Mouse (Mus musculus) neural tube, embryonic 10.5 days (tissue): Measurements from ENCODE around the gene Atg16l2.
A peak's percentile ranks its signal among the peaks of the same experiment; 100 is the strongest.

Experiments used
- DNase-seq: peaks from one replicate; pipeline ENCODE4 v3.0.0-alpha.2; 2017; ENCODE audit warnings: low spot score; ENCODE audit errors: extremely low spot score

Atg16l2 gene

DNA sequence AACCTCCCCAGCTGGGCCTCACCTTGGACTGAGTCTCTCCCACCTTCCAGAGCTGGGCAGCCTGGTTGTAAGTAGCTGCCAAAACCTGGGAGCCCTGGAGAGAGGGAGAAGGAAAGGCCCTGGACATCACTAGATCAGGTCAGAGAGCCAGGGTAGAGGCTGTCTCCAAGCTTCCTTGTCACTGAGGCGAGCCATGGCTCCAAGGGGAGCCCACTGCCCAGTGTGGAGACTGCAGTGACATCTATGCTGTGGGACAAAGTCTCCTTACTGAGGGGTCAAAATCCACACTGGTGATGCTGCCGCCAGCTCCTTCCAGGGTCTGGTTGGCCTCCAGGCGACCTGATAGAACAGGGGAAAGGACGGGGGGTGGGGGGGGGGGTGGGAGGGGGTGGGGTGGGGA is 10.0 kb downstream of the Atg16l2 start:
- DNase-seq, result no peak

GRCm38 (mm10) chr7:101291641-101292040 is 10.4 kb downstream of the Atg16l2 start:
- no peak for DNase-seq

DNA sequence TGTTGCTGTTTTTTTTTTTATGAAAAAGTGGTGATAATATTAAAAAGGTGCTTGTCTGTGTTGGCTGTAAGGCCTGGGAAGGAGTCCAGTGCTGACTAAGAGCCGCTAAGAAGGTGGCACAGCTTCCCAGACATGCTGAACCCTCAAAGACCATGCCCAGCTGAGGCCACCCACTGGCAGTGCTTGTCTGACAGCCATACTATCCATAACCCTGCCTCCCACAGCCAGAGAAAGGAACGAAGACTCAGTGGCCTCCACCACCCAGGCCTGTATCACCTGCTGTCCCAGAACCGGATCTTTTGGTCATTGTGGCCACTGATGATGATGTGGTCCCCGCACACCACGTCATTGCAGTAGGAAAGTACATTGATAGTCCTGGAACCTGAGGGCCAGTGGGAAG is 10.8 kb downstream of the Atg16l2 start:
- DNase-seq, result no peak

DNA sequence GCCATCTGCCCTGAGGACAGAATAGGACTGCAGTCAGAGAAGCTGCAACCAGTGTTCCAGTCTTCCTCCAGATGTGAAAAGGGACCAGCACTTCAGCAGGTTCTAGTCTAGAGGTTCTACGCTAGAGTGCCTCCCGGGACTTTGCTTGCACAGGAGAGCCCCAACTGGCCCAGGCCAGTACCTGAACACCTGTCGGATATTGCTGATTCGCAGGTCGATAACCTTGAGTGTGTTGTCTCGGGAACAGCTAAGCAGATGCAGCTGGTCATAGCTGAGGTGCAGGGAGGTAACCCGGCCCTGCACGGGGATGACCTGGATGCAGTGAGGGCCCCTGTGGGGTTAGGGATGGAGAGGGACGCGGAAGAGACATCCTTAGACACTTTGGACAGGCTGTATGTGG is 11.7 kb downstream of the Atg16l2 start:
- no peak for DNase-seq

- peak; percentile 56 for DNase-seq
Measured at GRCm38 (mm10) chr7:101288436-101288835, 13.6 kb downstream of the Atg16l2 start.

GRCm38 (mm10) chr7:101287820-101288219 is 14.2 kb downstream of the Atg16l2 start:
- DNase-seq, result no peak

GRCm38 (mm10) chr7:101286891-101287290 is 15.2 kb downstream of the Atg16l2 start:
- peak; percentile 6 for DNase-seq

GRCm38 (mm10) chr7:101284504-101284903 is 17.5 kb downstream of the Atg16l2 start:
- peak; percentile 8 for DNase-seq

GRCm38 (mm10) chr7:101282721-101283120 is 19.3 kb downstream of the Atg16l2 start:
- no peak for DNase-seq

- no peak for DNase-seq
Measured at GRCm38 (mm10) chr7:101272466-101273160, 29.4 kb downstream of the Atg16l2 start.

- DNase-seq, result no peak
Measured at GRCm38 (mm10) chr7:101271602-101272001, 30.4 kb downstream of the Atg16l2 start.

DNA sequence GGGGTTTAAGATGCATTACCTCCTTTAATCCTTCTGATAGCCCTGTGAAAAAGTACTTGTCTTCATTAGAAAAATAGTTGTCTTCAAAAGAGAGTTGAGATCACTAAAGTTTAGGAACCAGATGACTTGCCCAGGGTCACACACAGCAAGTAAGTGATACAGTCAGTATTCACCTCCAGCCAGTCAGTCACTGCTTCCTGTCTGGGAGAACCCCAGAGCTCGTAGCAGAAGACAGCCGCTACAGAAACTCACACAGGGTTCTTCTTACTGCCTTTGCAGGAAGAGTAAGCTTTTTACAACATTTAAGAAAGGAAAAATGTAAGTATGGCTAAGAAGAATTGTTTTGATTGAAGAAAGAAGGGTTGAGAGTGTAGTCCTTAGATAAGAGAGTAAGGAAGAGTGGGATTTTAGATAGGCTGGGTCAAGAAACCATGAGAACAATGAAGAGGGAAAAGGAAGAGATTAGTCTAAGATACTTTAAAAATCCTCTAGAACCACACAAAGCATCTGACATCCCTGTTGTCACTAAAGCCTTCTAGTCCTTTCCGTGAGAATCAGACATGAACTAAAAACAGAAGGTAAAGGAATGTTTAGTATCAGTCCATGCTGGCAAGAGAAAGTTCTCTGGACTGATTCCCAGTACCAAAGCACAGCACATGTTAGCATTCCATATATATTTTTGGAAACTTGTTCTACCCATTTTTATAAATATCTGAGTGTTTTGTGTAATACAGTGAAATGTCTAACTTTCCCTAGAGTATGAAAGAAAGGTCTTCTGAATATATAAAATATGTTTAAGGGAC is 34.4 kb downstream of the Atg16l2 start:
- DNase-seq, result no peak

DNA sequence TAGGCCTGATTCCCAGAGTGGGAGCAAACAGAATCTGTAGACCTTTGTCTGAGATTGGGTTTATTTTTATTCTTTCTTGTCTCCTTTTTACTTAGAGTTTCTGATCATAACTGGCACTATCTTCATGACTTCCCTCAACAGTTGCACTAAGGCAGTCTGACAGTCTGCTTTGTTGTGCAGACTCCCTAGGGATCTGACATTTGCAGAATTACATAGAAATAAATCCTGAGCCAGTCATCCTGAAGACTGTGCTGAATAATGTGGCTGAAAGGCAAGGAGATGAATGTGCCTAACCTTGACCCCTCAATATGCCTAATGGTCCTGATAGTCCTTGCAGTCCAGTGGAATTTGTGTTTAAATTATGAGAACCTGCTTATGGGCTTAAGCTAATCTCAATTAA is 38.5 kb downstream of the Atg16l2 start:
- no peak for DNase-seq

DNA sequence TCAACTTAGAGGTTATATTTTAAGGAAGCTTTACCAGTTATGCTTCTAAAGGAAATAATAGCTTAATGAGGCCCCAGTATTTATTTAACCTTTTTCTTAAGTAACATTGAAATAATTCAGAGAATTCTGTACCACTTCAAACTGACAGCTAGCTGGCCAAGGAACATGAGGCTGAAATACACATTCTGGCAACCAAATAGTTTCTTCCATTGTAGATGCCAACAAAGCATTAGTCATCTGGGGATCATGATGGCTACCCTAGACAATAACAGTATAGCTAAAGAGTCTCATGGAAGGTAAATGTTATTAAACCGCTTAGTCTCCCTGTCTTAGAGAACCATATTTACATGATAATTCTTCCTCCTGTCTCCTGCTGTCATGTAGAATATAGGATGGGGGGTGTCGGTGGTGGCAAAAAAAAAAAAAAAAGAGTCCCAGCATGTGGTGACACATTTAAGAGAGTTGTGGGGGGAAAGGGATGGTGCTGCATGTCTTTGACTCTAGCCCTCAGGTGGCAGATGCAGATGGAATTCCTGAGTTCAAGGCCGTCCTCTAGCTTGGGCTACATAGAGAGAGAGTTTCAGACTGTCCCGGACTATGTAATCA is 40.0 kb downstream of the Atg16l2 start:
- DNase-seq, result no peak

- no peak for DNase-seq
Measured at GRCm38 (mm10) chr7:101258482-101258881, 43.6 kb downstream of the Atg16l2 start.

- no peak for DNase-seq
Measured at GRCm38 (mm10) chr7:101253071-101253470, 49.0 kb downstream of the Atg16l2 start.

- DNase-seq, result no peak
Measured at GRCm38 (mm10) chr7:101249173-101249572, 52.9 kb downstream of the Atg16l2 start.

GRCm38 (mm10) chr7:101248760-101249159 is 53.3 kb downstream of the Atg16l2 start:
- DNase-seq, result no peak

DNA sequence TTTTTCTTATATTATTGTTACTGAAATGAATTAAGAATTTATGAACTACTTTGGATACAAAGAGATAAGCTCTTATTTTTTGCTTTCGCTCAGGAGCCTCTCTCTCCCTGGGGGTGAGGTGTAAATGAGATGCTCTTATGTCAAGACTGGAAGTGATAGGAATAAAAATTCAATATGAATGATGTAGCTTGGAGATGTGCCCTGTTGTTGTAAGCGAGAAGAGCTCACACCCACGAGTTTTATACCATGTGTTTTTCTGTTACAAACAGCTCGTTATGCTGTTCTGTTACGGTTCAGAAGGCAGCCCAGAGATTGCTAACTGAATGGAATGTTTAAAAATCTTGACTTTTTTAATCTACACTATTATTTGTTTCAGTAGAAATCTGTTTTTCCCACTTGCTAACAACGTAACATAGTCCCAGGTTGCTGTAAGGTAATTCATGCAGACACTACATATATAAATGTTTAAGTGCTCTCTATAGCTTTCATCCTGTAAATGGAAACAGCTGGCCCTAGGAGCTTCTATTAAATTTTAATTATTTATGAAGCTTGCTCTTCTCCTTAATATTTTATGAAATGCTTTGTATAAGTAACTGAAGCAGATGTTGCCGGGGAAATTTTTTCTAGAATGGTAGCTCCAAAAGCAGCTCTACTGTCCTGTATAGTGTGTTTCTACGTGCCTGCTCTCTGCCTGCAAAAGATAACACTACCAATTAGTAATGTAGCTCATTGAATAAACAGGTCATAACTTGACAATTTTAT is 65.2 kb downstream of the Atg16l2 start:
- DNase-seq, result no peak

DNA sequence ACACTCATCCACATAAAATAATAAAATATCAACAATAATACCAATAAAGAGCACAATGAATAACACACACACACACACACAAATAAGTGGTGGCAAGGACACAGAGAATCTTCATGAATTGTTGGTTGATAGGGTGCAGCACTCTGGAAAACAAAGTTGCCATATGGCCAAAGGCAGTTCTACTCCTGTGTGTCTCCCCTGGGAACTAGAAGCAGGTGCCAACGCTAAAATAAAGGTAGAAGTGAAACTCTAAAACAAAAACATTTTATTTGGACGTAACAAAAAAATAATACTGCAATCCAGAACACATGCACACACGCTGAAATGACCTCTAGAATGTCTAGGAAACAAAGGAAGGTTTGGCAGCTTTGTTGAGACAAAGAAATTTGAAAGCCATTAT is 69.3 kb downstream of the Atg16l2 start:
- DNase-seq, result no peak

- no peak for DNase-seq
Measured at GRCm38 (mm10) chr7:101231458-101231857, 70.6 kb downstream of the Atg16l2 start.

GRCm38 (mm10) chr7:101229336-101229735 is 72.7 kb downstream of the Atg16l2 start:
- no peak for DNase-seq
